Mouse (Mus musculus) CH12.LX (cell line): Measurements from ENCODE around the gene Olfr805. TPM values are rescaled to one million over a fixed set of nuclear protein-coding genes. Genes with fewer than 3 reads are reported as not detected.

Experiments used
- DNase-seq: peaks from one replicate; pipeline ENCODE4 v3.0.0-alpha.2; 2013; ENCODE audit errors: extremely low read depth
- H3K27ac ChIP-seq: 2 replicates; pipeline ENCODE4 v1.5.1; 2012; ENCODE audit warnings: low read depth, mild to moderate bottlenecking, control low read depth, moderate library complexity; ENCODE audit not compliant: insufficient read depth
- H3K27me3 ChIP-seq: replicated peaks from 2 replicates; pipeline ENCODE3; 2012; ENCODE audit warnings: inconsistent platforms
- H3K36me3 ChIP-seq, 2 experiments: replicated peaks in 1 of 2; 2 replicates each; pipeline versions ENCODE3 to v1.6.1; 2012; ENCODE audit warnings: inconsistent platforms in 1 of 2, low read length in 1 of 2, mild to moderate bottlenecking in 1 of 2, mixed read lengths in 1 of 2, moderate library complexity in 1 of 2; ENCODE audit not compliant: control insufficient read depth in 1 of 2, insufficient read depth in 1 of 2
- H3K4me1 ChIP-seq, 2 experiments: 2 replicates each; pipeline ENCODE4 v1.6.1; 2012; ENCODE audit warnings: inconsistent platforms in 1 of 2, moderate library complexity in 1 of 2; ENCODE audit not compliant: insufficient read depth in 2 of 2, control insufficient read depth in 1 of 2
- H3K4me2 ChIP-seq: 2 replicates; pipeline ENCODE4 v1.6.1; 2012; ENCODE audit warnings: low read depth, mild to moderate bottlenecking, control low read depth; ENCODE audit not compliant: poor library complexity, insufficient read depth, severe bottlenecking
- H3K4me3 ChIP-seq, 3 experiments: fragments of 150-350 bp in 1 of 3; sonication (generic) in 1 of 3; replicated peaks in 1 of 3; 2 replicates each; pipeline versions ENCODE3 to v1.5.1; 2011 to 2012; ENCODE audit warnings: low read depth in 2 of 3, low read length in 2 of 3, mild to moderate bottlenecking in 2 of 3, moderate library complexity in 2 of 3, control low read depth in 1 of 3, improper control_type of control experiment in 1 of 3, inconsistent platforms in 1 of 3, mixed read lengths in 1 of 3; ENCODE audit not compliant: poor library complexity in 1 of 3
- H3K79me2 ChIP-seq: replicated peaks from 2 replicates; pipeline ENCODE4 v1.6.1; 2012; ENCODE audit warnings: mild to moderate bottlenecking, moderate library complexity; ENCODE audit not compliant: control insufficient read depth, poor library complexity, insufficient read depth, severe bottlenecking; ENCODE audit errors: extremely low read depth
- H3K9ac ChIP-seq: 2 replicates; pipeline ENCODE4 v1.6.1; 2012; ENCODE audit warnings: low read depth, mild to moderate bottlenecking, control low read depth, moderate library complexity; ENCODE audit not compliant: insufficient read depth
- H3K9me3 ChIP-seq: replicated peaks from 2 replicates; pipeline ENCODE3; 2012; ENCODE audit warnings: low read length, inconsistent platforms, mixed read lengths
- CHD1 ChIP-seq: IDR thresholded peaks from 2 replicates; pipeline ENCODE4 v1.6.1; 2012; ENCODE audit warnings: low read depth, low read length, improper control_type of control experiment, inconsistent platforms
- EP300 ChIP-seq: IDR thresholded peaks from 2 replicates; pipeline ENCODE4 v1.6.1; 2011; ENCODE audit warnings: low read length, improper control_type of control experiment
- HCFC1 ChIP-seq: IDR thresholded peaks from 2 replicates; pipeline ENCODE4 v1.6.1; 2012; ENCODE audit warnings: low read depth, mild to moderate bottlenecking, inconsistent platforms, low read length, improper control_type of control experiment
- IRF4 ChIP-seq: IDR thresholded peaks from 2 replicates; pipeline ENCODE4 v1.6.1; 2014; ENCODE audit warnings: low read depth, mild to moderate bottlenecking, inconsistent platforms, low read length, improper control_type of control experiment
- JUND ChIP-seq: conservative IDR thresholded peaks from 2 replicates; pipeline ENCODE4 v1.6.1; 2011; ENCODE audit warnings: low read depth, low read length, improper control_type of control experiment
- KAT2A ChIP-seq: IDR thresholded peaks from 2 replicates; pipeline ENCODE4 v1.6.1; 2012; ENCODE audit warnings: low read length, improper control_type of control experiment, inconsistent platforms; ENCODE audit not compliant: insufficient replicate concordance
- MAX ChIP-seq: IDR thresholded peaks from 2 replicates; pipeline ENCODE4 v1.6.1; 2011; ENCODE audit warnings: low read length, improper control_type of control experiment
- MAZ ChIP-seq: IDR thresholded peaks from 2 replicates; pipeline ENCODE4 v1.6.1; 2012; ENCODE audit warnings: low read depth, mild to moderate bottlenecking, inconsistent platforms, low read length, improper control_type of control experiment, moderate library complexity
- MXI1 ChIP-seq: IDR thresholded peaks from 2 replicates; pipeline ENCODE4 v1.6.1; 2011; ENCODE audit warnings: mild to moderate bottlenecking, low read depth, low read length, improper control_type of control experiment
- MYC ChIP-seq: IDR thresholded peaks from 2 replicates; pipeline ENCODE4 v1.6.1; 2011; ENCODE audit warnings: low read depth, mild to moderate bottlenecking, improper control_type of control experiment, low read length
- PAX5 ChIP-seq: IDR thresholded peaks from 2 replicates; pipeline ENCODE4 v1.6.1; 2012; ENCODE audit warnings: low read length, inconsistent platforms, mixed read lengths
- POLR2AphosphoS2 ChIP-seq: IDR thresholded peaks from 2 replicates; pipeline ENCODE4 v1.6.1; 2011; ENCODE audit warnings: low read depth, low read length, improper control_type of control experiment
- RAD21 ChIP-seq: IDR thresholded peaks from 2 replicates; pipeline ENCODE4 v1.6.1; 2011; ENCODE audit warnings: low read depth, mild to moderate bottlenecking, low read length, improper control_type of control experiment, moderate library complexity
- SMC3 ChIP-seq: IDR thresholded peaks from 2 replicates; pipeline ENCODE4 v1.6.1; 2011; ENCODE audit warnings: low read depth, low read length, improper control_type of control experiment
- TBP ChIP-seq: conservative IDR thresholded peaks from 2 replicates; pipeline ENCODE4 v1.6.1; 2011; ENCODE audit warnings: low read depth, low read length, improper control_type of control experiment
- TCF12 ChIP-seq: IDR thresholded peaks from 2 replicates; pipeline ENCODE4 v1.6.1; 2014; ENCODE audit warnings: low read depth, mild to moderate bottlenecking, inconsistent platforms, low read length, improper control_type of control experiment
- UBTF ChIP-seq: IDR thresholded peaks from 2 replicates; pipeline ENCODE4 v1.6.1; 2012; ENCODE audit warnings: low read depth, mild to moderate bottlenecking, inconsistent platforms, low read length, improper control_type of control experiment, moderate library complexity
- USF1 ChIP-seq: IDR thresholded peaks from 2 replicates; pipeline ENCODE4 v1.6.1; 2014; ENCODE audit warnings: low read depth, mild to moderate bottlenecking, inconsistent platforms, low read length, improper control_type of control experiment
- USF2 ChIP-seq: conservative IDR thresholded peaks from 2 replicates; pipeline ENCODE4 v1.6.1; 2011; ENCODE audit warnings: low read depth, low read length, improper control_type of control experiment
- ZKSCAN1 ChIP-seq: IDR thresholded peaks from 2 replicates; pipeline ENCODE4 v1.6.1; 2012; ENCODE audit warnings: low read depth, inconsistent platforms, low read length, improper control_type of control experiment, borderline replicate concordance
- dilution Hi-C: fragments of 300-500 bp; cut with MboI; formaldehyde crosslinking; loops from 2 replicates; pipeline ENCODE4 v1.14.3; 2020; ENCODE audit warnings: low sequenced_read_pairs; ENCODE audit not compliant: extremely low pct_unique_long_range_greater_than_20kb, extremely low pct_ligation_motif_present
- in situ Hi-C: fragments of 300-500 bp; cut with MboI; formaldehyde crosslinking; loops from 3 replicates; pipeline ENCODE4 v1.14.3; 2019; ENCODE audit warnings: low sequenced_read_pairs, low pct_ligation_motif_present, low pct_unique_long_range_greater_than_20kb, mixed read lengths
- polyA plus RNA-seq: library from polyadenylated mRNA; unstranded; fragments of >175 nt; gene quantifications from 2 replicates; pipeline ENCODE4 v1.2.1, GENCODE M21; 2012; ENCODE audit warnings: low read depth; ENCODE audit not compliant: insufficient read length
- total RNA-seq, 2 experiments: library from RNA; depleted of rRNA; stranded (reverse); fragments of 300-350 nt in 1 of 2; fragments of >200 nt in 1 of 2; gene quantifications; 2 replicates each; pipeline ENCODE4 v1.2.3; 2012 to 2014

Olfr805 gene
- not detected in 2 replicates for total RNA-seq (2012; rRNA removed)
- total RNA-seq (2014; rRNA removed): not detected in 2 replicates
- polyA plus RNA-seq: not detected in 2 replicates

- in situ Hi-C loops (no loop called here), dilution Hi-C loops (no loop called here)
- Histone ChIP-seq H3K4me3 (no peak within 1 kb of the TSS), H3K27me3 (no peaks in the 10 kb centered on the region), H3K36me3 (no peaks in the 10 kb centered on the region), H3K4me1 (no peaks in the 10 kb centered on the region), H3K79me2 (no peaks in the 10 kb centered on the region), H3K27ac (no peak within 1 kb of the TSS), H3K9me3 (no peaks in the 10 kb centered on the region), H3K4me2 (no peak within 1 kb of the TSS), H3K9ac (no peak within 1 kb of the TSS)
- no peak for DNase-seq
- no peak for TF ChIP-seq JUND
- TF ChIP-seq HCFC1: no peak
- no peak for TF ChIP-seq MAX
- TF ChIP-seq SMC3: no peak
- TF ChIP-seq CHD1: no peak
- no peak for TF ChIP-seq ZKSCAN1
- no peak for TF ChIP-seq POLR2AphosphoS2
- TF ChIP-seq USF2: no peak
- TF ChIP-seq RAD21: no peak
- no peak for TF ChIP-seq TBP
- TF ChIP-seq MYC: no peak
- TF ChIP-seq EP300: no peak
- TF ChIP-seq MAZ: no peak
These were observed at the start of gene Olfr805 for GRCm38 (mm10) chr10:129729275-129729674. Gene Olfr805, minus strand, starts transcription at chr10:129729375.

- dilution Hi-C loops: no loop called here
- TF ChIP-seq EP300 (no peak), KAT2A (no peak), USF2 (no peak), IRF4 (no peak), RAD21 (no peak), MXI1 (no peak), MAZ (no peak), PAX5 (no peak), MYC (no peak), TCF12 (no peak), UBTF (no peak), USF1 (no peak)
- Histone ChIP-seq H3K9ac (no peak overlapping the region), H3K9me3 (no peaks in the 10 kb centered on the region), H3K36me3 (no peaks in the 10 kb centered on the region), H3K27me3 (no peaks in the 10 kb centered on the region), H3K4me3 (no peak overlapping the region), H3K4me2 (no peak overlapping the region), H3K79me2 (no peaks in the 10 kb centered on the region), H3K27ac (no peak overlapping the region), H3K4me1 (no peaks in the 10 kb centered on the region)
- in situ Hi-C loops: no loop called here
- no peak for DNase-seq
These were observed 48.9 kb upstream of the Olfr805 start for GRCm38 (mm10) chr10:129778123-129778522.
